Mouse (Mus musculus) adrenal gland, adult 18-20 months (tissue): ENCODE results near the gene Pm20d1. TPM values are rescaled to one million over a fixed set of nuclear protein-coding genes. Genes with fewer than 3 reads are reported as not detected.
"Not testable (repeated sequence)": the region's sequence is repeated elsewhere in the genome, so short reads cannot be mapped to it uniquely, and the experiment has no call there.

Experiments
- DNase-seq, 2 experiments: peaks; one replicate each; pipeline ENCODE4 v3.0.0; 2021 to 2022; ENCODE audit warnings: low spot score in 2 of 2
- total RNA-seq, 2 experiments: library from RNA; stranded (reverse); gene quantifications; 1 replicate in 1 of 2; 2 replicates in 1 of 2; pipeline ENCODE4 v1.2.3; 2021

Pm20d1 gene
- total RNA-seq, 2 experiments from 2014 or later = 12.9 to 18.0 TPM

GRCm38 (mm10) chr1:131771440-131771839 lies 25.7 kb upstream of the Pm20d1 start:
- no peak for DNase-seq

GRCm38 (mm10) chr1:131794591-131794990 lies 2.6 kb upstream of the Pm20d1 start:
- no peak for DNase-seq

GRCm38 (mm10) chr1:131795171-131795570 lies 2.0 kb upstream of the Pm20d1 start:
- no peak for DNase-seq

- DNase-seq = no peak
These were observed 2.8 kb downstream of the Pm20d1 start for GRCm38 (mm10) chr1:131800001-131800400.

- no peak for DNase-seq
These were observed 3.9 kb downstream of the Pm20d1 start for GRCm38 (mm10) chr1:131801071-131801470.

GRCm38 (mm10) chr1:131802652-131803051 lies 5.5 kb downstream of the Pm20d1 start:
- no peak for DNase-seq

- DNase-seq = no peak
These were observed 7.0 kb downstream of the Pm20d1 start for GRCm38 (mm10) chr1:131804166-131804565.

- DNase-seq = no peak
These were observed 11.8 kb downstream of the Pm20d1 start for GRCm38 (mm10) chr1:131808986-131809385.

GRCm38 (mm10) chr1:131809651-131810050 lies 12.5 kb downstream of the Pm20d1 start:
- DNase-seq = no peak

- no peak for DNase-seq
These were observed 14.2 kb downstream of the Pm20d1 start for GRCm38 (mm10) chr1:131811393-131811792.

- DNase-seq = no peak
These were observed 14.8 kb downstream of the Pm20d1 start for GRCm38 (mm10) chr1:131812006-131812405.

- DNase-seq = no peak
These were observed 15.6 kb downstream of the Pm20d1 start for GRCm38 (mm10) chr1:131812631-131813295.

- DNase-seq = no peak
These were observed 16.6 kb downstream of the Pm20d1 start for GRCm38 (mm10) chr1:131813731-131814130.

GRCm38 (mm10) chr1:131814191-131814590 lies 17.0 kb downstream of the Pm20d1 start:
- DNase-seq = no peak

- no peak for DNase-seq
These were observed 19.7 kb downstream of the Pm20d1 start for GRCm38 (mm10) chr1:131816886-131817285.

- not testable (repeated sequence) for DNase-seq
These were observed 23.2 kb downstream of the Pm20d1 start for GRCm38 (mm10) chr1:131820353-131820752.

- no peak for DNase-seq
These were observed 23.7 kb downstream of the Pm20d1 start for GRCm38 (mm10) chr1:131820887-131821328.

GRCm38 (mm10) chr1:131822292-131822691 lies 25.1 kb downstream of the Pm20d1 start:
- no peak for DNase-seq

- no peak for DNase-seq
These were observed 25.8 kb downstream of the Pm20d1 start for GRCm38 (mm10) chr1:131822856-131823492.

GRCm38 (mm10) chr1:131823563-131823962 lies 26.4 kb downstream of the Pm20d1 start:
- DNase-seq = no peak

- no peak for DNase-seq
These were observed 27.5 kb downstream of the Pm20d1 start for GRCm38 (mm10) chr1:131824528-131825181.

GRCm38 (mm10) chr1:131827207-131827786 lies 30.1 kb downstream of the Pm20d1 start, which contains the start of gene Slc41a1:
Slc41a1 (plus strand) TSS chr1:131827493.
- DNase-seq = no peak
